Mouse (Mus musculus) MEL (cell line): Measurements from ENCODE around the gene Hlcs. TPM values are rescaled to one million over a fixed set of nuclear protein-coding genes. Genes with fewer than 3 reads are reported as not detected.

ENCODE experiments used
- DNase-seq: peaks from one replicate; pipeline ENCODE4 v3.0.0; 2011; ENCODE audit warnings: low read depth, low spot score
- H3K27ac ChIP-seq: 2 replicates; pipeline ENCODE4 v1.5.1; 2012; ENCODE audit warnings: low read depth, mild to moderate bottlenecking, control low read depth, low read length, moderate library complexity; ENCODE audit not compliant: control insufficient read depth
- H3K27me3 ChIP-seq, 2 experiments: fragments of 150-350 bp in 1 of 2; sonication (generic) in 1 of 2; 2 replicates each; pipeline ENCODE4 v1.6.1; 2012; ENCODE audit warnings: low read length in 2 of 2, mild to moderate bottlenecking in 2 of 2, improper control_type of control experiment in 1 of 2, moderate library complexity in 1 of 2; ENCODE audit not compliant: insufficient read depth in 2 of 2, control insufficient read depth in 1 of 2
- H3K36me3 ChIP-seq, 2 experiments: 2 replicates each; pipeline ENCODE4 v1.6.1; 2012 to 2014; ENCODE audit warnings: low read length in 2 of 2, improper control_type of control experiment in 1 of 2, inconsistent platforms in 1 of 2, mild to moderate bottlenecking in 1 of 2; ENCODE audit not compliant: insufficient read depth in 2 of 2, control insufficient read depth in 1 of 2
- H3K4me1 ChIP-seq, 2 experiments: fragments of 150-350 bp in 1 of 2; sonication (generic) in 1 of 2; 2 replicates each; pipeline ENCODE4 v1.6.1; 2012; ENCODE audit warnings: low read length in 2 of 2, improper control_type of control experiment in 1 of 2, mild to moderate bottlenecking in 1 of 2; ENCODE audit not compliant: insufficient read depth in 2 of 2, control insufficient read depth in 1 of 2
- H3K4me3 ChIP-seq, 2 experiments: fragments of 150-350 bp in 1 of 2; sonication (generic) in 1 of 2; 2 replicates each; pipeline ENCODE4 v1.5.1; 2012; ENCODE audit warnings: low read depth in 2 of 2, low read length in 2 of 2, mild to moderate bottlenecking in 2 of 2, moderate library complexity in 2 of 2, control low read depth in 1 of 2, improper control_type of control experiment in 1 of 2; ENCODE audit not compliant: control insufficient read depth in 1 of 2, insufficient read depth in 1 of 2
- H3K79me2 ChIP-seq: 2 replicates; pipeline ENCODE4 v1.6.1; 2012; ENCODE audit warnings: mild to moderate bottlenecking, low read length, moderate library complexity; ENCODE audit not compliant: control insufficient read depth, poor library complexity, insufficient read depth
- H3K9ac ChIP-seq: 2 replicates; pipeline ENCODE4 v1.6.1; 2012; ENCODE audit warnings: low read depth, mild to moderate bottlenecking, control low read depth, low read length, moderate library complexity; ENCODE audit not compliant: control insufficient read depth, poor library complexity, severe bottlenecking
- H3K9me3 ChIP-seq: fragments of 150-350 bp; sonication (generic); replicated peaks from 2 replicates; pipeline ENCODE4 v1.6.1; 2012; ENCODE audit warnings: mild to moderate bottlenecking, low read length, improper control_type of control experiment, moderate library complexity; ENCODE audit not compliant: insufficient read depth
- CHD1 ChIP-seq: IDR thresholded peaks from 2 replicates; pipeline ENCODE4 v1.6.1; 2012; ENCODE audit warnings: low read depth, mild to moderate bottlenecking, inconsistent platforms, low read length, improper control_type of control experiment
- CHD2 ChIP-seq: IDR thresholded peaks from 2 replicates; pipeline ENCODE4 v1.6.1; 2011; ENCODE audit warnings: low read length, improper control_type of control experiment
- ELF1 ChIP-seq: IDR thresholded peaks from 2 replicates; pipeline ENCODE4 v1.6.1; 2014; ENCODE audit warnings: low read depth, mild to moderate bottlenecking, inconsistent platforms, low read length, improper control_type of control experiment, moderate library complexity
- EP300 ChIP-seq, 2 experiments: IDR thresholded peaks; 2 replicates each; pipeline ENCODE4 v1.6.1; 2011; ENCODE audit warnings: improper control_type of control experiment in 2 of 2, low read length in 2 of 2, low read depth in 1 of 2, mild to moderate bottlenecking in 1 of 2
- ETS1 ChIP-seq: IDR thresholded peaks from 2 replicates; pipeline ENCODE4 v1.6.1; 2012; ENCODE audit warnings: low read depth, mild to moderate bottlenecking, inconsistent platforms, low read length, improper control_type of control experiment, moderate library complexity
- GATA1 ChIP-seq: IDR thresholded peaks from 2 replicates; pipeline ENCODE4 v1.6.1; 2011; ENCODE audit warnings: low read depth, low read length, improper control_type of control experiment
- HCFC1 ChIP-seq: IDR thresholded peaks from 2 replicates; pipeline ENCODE4 v1.6.1; 2012; ENCODE audit warnings: low read depth, mild to moderate bottlenecking, inconsistent platforms, low read length, improper control_type of control experiment, moderate library complexity
- MAX ChIP-seq: IDR thresholded peaks from 2 replicates; pipeline ENCODE4 v1.6.1; 2011; ENCODE audit warnings: low read length, improper control_type of control experiment
- MXI1 ChIP-seq: IDR thresholded peaks from 2 replicates; pipeline ENCODE4 v1.6.1; 2011; ENCODE audit warnings: mild to moderate bottlenecking, low read depth, low read length, improper control_type of control experiment
- MYC ChIP-seq: IDR thresholded peaks from 2 replicates; pipeline ENCODE4 v1.6.1; 2011; ENCODE audit warnings: low read depth, mild to moderate bottlenecking, low read length, improper control_type of control experiment, moderate library complexity
- RAD21 ChIP-seq: IDR thresholded peaks from 2 replicates; pipeline ENCODE4 v1.6.1; 2011; ENCODE audit warnings: mild to moderate bottlenecking, low read depth, low read length, improper control_type of control experiment
- RCOR1 ChIP-seq: IDR thresholded peaks from 2 replicates; pipeline ENCODE4 v1.6.1; 2012; ENCODE audit warnings: low read depth, mild to moderate bottlenecking, inconsistent platforms, low read length, improper control_type of control experiment
- SIN3A ChIP-seq: IDR thresholded peaks from 2 replicates; pipeline ENCODE4 v1.6.1; 2012; ENCODE audit warnings: low read length, improper control_type of control experiment, inconsistent platforms
- TBP ChIP-seq: IDR thresholded peaks from 2 replicates; pipeline ENCODE4 v1.8.0; 2011; ENCODE audit warnings: low read depth, low read length, improper control_type of control experiment
- TCF12 ChIP-seq: IDR thresholded peaks from 2 replicates; pipeline ENCODE4 v1.6.1; 2014; ENCODE audit warnings: low read depth, mild to moderate bottlenecking, inconsistent platforms, low read length, improper control_type of control experiment, moderate library complexity
- UBTF ChIP-seq: IDR thresholded peaks from 2 replicates; pipeline ENCODE4 v1.6.1; 2012; ENCODE audit warnings: low read depth, mild to moderate bottlenecking, inconsistent platforms, low read length, improper control_type of control experiment, moderate library complexity, borderline replicate concordance; ENCODE audit not compliant: insufficient read depth
- USF1 ChIP-seq: IDR thresholded peaks from 2 replicates; pipeline ENCODE4 v1.6.1; 2014; ENCODE audit warnings: low read depth, mild to moderate bottlenecking, inconsistent platforms, low read length, improper control_type of control experiment, moderate library complexity
- polyA plus RNA-seq, 2 experiments: library from polyadenylated mRNA; stranded (reverse) in 1 of 2; unstranded in 1 of 2; fragments of >175 nt in 1 of 2; fragments of >200 nt in 1 of 2; gene quantifications; 2 replicates each; pipeline versions ENCODE4 v1.2.1 to v1.2.4; 2012; ENCODE audit warnings: low replicate concordance in 2 of 2, low read depth in 1 of 2; ENCODE audit not compliant: insufficient read length in 2 of 2, insufficient read depth in 1 of 2, missing spikeins in 1 of 2
- total RNA-seq: library from RNA; depleted of rRNA; stranded (reverse); fragments of 300-350 nt; gene quantifications from 2 replicates; pipeline ENCODE4 v1.2.3, GENCODE M21; 2012

Hlcs gene
- total and polyA plus RNA-seq, 3 experiments: 3.3 to 6.4 TPM; not detected in 1

GRCm38 (mm10) chr16:94317752-94318151, 4.4 kb upstream of the Hlcs start:
- H3K79me2 ChIP-seq: peaks cover 1% of the 10 kb centered on the region; the same call in 1 of the 2 replicates
- 0 out of 4 replicates have a peak overlapping the region, but pooled peaks of 1 of the 2 experiments have one; percentile 1 for H3K4me3 ChIP-seq

GRCm38 (mm10) chr16:94315215-94315614, 1.8 kb upstream of the Hlcs start:
- H3K27me3 ChIP-seq: no peaks in the 10 kb centered on the region
- H3K36me3 ChIP-seq: peaks cover 0 to 31% of the 10 kb centered on the region in 2 experiments; a peak in 2 of 4 replicates
- H3K9ac ChIP-seq: no peak overlapping the region
- DNase-seq: peak; percentile 51
- peaks cover 27 to 30% of the 10 kb centered on the region in 2 experiments for H3K4me1 ChIP-seq
- no peak overlapping the region for H3K4me3 ChIP-seq
- TF ChIP-seq USF1 (peak; percentile 18; the same call in 1 of the 2 replicates), MAX (peak; percentile 29; the same call in 1 of the 2 replicates), RAD21 (no peak)
- peaks cover 1% of the 10 kb centered on the region; the same call in 1 of the 2 replicates for H3K79me2 ChIP-seq
- H3K9me3 ChIP-seq: no peaks in the 10 kb centered on the region
- no peak overlapping the region for H3K27ac ChIP-seq

More at GRCm38 (mm10) chr16:94317752-94318151, 4.4 kb upstream of the Hlcs start:
- peaks cover 0 to 28% of the 10 kb centered on the region in 2 experiments; a peak in 2 of 4 replicates for H3K36me3 ChIP-seq
- H3K27me3 ChIP-seq: no peaks in the 10 kb centered on the region
- peaks cover 23 to 33% of the 10 kb centered on the region in 2 experiments for H3K4me1 ChIP-seq
- TF ChIP-seq EP300 (IDR thresholded peaks at IDR 0.05; ENCODE audit: low read depth in 1 of 2, low read length in 2 of 2) (peak; percentile 31 to 43; a peak in 1 of 4 replicates), RCOR1 (peak; percentile 40), SIN3A (peak; percentile 47), ETS1 (peak; percentile 77), MYC (no peak), TCF12 (peak; percentile 42), CHD1 (no peak), GATA1 (peak; percentile 72), HCFC1 (peak; percentile 28; the same call in 1 of the 2 replicates), ELF1 (0 out of 2 replicates have a peak, but pooled peaks have one; percentile 52), TBP (no peak), MXI1 (peak; percentile 36; the same call in 1 of the 2 replicates), UBTF (no peak), CHD2 (no peak), MAX (no peak)
- H3K9ac ChIP-seq: peak overlapping the region; percentile 11; the same call in 1 of the 2 replicates
- no peak overlapping the region for H3K27ac ChIP-seq
- DNase-seq: peak; percentile 59
- no peaks in the 10 kb centered on the region for H3K9me3 ChIP-seq
